Mouse (Mus musculus): ENCODE data around the gene Vash1.
A peak's percentile ranks its signal among the peaks of the same experiment; 100 is the strongest.

The Vash1 gene

GRCm38 (mm10) chr12:86683698-86684097, 5.2 kb downstream of the Vash1 start:
- DNase-seq (ENCODE audit: low spot score), result no peak

GRCm38 (mm10) chr12:86685275-86685674, 6.8 kb downstream of the Vash1 start:
- no peak for DNase-seq (ENCODE audit: low spot score)

- DNase-seq (ENCODE audit: low spot score), result no peak
These were observed 8.2 kb downstream of the Vash1 start for GRCm38 (mm10) chr12:86686551-86687330.

- no peak for DNase-seq (ENCODE audit: low spot score)
These were observed 9.0 kb downstream of the Vash1 start for GRCm38 (mm10) chr12:86687445-86687955.

DNA sequence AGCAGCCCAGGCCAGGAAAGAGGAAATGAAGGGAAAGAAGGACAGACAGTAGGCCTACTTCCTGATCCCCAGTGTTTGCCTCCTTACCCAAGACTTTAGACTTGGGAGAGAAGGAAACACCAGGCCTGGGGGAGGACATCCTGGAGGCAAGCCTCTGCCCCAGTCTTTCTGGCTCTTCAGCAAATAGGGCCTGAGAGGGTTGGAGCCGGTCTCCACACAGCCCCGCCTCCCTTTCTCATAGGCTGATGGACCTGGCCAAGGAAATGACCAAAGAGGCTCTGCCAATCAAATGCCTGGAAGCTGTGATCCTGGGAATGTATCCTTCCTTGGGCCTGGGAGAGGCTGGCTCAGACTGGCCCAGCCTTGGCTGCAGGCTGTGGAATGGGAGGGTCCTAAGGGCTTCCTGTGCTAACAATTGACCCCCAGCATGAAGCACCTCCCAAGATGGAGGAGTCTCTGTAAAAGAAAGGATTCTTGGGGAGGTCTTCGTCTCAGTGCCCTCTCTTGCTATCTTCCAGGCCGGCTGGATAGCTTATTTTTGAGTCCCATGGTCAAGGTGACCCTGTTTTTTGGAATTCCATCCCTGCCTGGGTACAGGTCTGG, 9.6 kb downstream of the Vash1 start:
- no peak for DNase-seq (ENCODE audit: low spot score)

- DNase-seq (ENCODE audit: low spot score), result no peak
These were observed 10.4 kb downstream of the Vash1 start for GRCm38 (mm10) chr12:86688917-86689316.

DNA sequence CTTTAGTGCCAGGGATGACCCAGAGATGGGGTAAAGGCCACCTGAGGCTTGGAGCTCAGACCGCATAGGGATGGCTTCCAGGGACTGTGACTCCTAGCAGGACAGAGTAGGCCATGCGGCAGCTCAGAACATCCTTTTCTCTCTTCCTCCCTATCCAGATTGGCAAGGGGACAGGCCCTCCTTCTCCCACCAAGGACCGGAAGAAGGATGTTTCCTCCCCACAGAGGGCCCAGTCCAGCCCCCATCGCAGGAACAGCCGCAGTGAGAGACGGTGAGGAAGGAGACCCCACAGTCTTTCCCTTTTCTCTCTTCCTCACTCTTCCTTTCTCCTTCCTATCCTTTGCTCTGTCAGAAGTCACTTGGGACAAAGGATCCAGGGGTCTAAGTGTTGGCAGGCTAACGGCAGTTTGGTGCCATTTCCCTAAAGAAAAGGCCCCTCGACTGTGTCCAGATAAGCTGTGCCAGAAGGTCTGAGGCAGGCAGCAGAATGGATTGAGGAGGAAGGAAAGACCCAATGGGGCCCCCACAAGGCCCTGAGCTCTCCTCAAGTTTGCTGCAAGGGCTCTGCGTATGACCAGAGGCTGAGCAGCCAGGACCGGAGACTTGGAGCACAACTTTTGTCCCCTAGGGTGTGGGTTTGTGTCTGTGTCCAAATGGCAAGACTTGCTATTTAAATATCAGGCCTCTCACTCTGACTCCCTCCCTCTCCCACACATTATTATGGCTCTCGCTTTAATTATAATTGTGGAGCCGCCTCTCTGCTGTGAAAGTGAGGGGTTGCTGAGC, 12.4 kb downstream of the Vash1 start:
- no peak for DNase-seq (ENCODE audit: low spot score)

- no peak for DNase-seq (ENCODE audit: low spot score)
These were observed 14.2 kb downstream of the Vash1 start for GRCm38 (mm10) chr12:86692471-86693356.

DNA sequence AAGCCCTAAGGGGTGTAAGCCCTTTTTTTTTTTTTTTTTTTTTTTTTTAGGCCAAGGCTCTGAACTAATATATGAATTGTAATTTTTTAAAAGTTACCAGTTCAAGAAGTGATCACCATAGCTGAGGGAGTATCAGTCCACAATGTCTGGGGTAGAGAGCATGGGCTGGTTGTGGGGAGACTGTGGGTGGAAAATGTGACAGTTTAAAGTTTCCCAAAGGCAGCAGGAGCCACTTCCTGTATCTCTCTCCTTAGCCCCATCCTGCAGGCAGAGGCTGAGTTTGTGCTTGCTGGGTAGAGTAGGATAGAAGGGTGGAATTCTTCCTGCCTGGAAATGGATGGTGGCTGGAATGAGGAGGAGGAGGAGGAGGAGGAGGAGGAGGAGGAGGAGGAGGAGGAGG, 14.9 kb downstream of the Vash1 start:
- no peak for DNase-seq (ENCODE audit: low spot score)

DNA sequence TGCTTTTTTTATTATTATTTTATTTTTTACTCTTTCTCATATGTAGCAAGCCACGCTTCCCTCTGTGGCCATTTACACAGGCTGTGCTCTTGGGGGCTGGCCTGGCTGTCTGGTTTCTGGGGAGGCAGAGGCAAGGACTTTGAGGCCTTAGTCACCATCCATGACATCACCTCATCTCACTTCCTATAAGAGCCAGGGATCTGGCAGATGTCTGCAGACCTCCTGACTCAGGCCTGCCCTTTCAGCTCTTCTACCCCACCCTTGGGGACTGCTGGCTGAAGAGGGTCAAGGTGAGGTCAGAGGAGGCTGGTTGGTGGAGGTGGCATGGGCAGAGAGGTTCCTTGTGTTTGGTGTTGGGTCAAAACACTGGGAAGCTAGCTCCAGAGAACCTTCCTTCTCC, 15.9 kb downstream of the Vash1 start:
- DNase-seq (ENCODE audit: low spot score), result no peak

- no peak for DNase-seq (ENCODE audit: low spot score)
These were observed 19.5 kb downstream of the Vash1 start for GRCm38 (mm10) chr12:86697996-86698395.

- no peak for DNase-seq (ENCODE audit: low spot score)
These were observed 20.0 kb downstream of the Vash1 start for GRCm38 (mm10) chr12:86698537-86698936.

DNA sequence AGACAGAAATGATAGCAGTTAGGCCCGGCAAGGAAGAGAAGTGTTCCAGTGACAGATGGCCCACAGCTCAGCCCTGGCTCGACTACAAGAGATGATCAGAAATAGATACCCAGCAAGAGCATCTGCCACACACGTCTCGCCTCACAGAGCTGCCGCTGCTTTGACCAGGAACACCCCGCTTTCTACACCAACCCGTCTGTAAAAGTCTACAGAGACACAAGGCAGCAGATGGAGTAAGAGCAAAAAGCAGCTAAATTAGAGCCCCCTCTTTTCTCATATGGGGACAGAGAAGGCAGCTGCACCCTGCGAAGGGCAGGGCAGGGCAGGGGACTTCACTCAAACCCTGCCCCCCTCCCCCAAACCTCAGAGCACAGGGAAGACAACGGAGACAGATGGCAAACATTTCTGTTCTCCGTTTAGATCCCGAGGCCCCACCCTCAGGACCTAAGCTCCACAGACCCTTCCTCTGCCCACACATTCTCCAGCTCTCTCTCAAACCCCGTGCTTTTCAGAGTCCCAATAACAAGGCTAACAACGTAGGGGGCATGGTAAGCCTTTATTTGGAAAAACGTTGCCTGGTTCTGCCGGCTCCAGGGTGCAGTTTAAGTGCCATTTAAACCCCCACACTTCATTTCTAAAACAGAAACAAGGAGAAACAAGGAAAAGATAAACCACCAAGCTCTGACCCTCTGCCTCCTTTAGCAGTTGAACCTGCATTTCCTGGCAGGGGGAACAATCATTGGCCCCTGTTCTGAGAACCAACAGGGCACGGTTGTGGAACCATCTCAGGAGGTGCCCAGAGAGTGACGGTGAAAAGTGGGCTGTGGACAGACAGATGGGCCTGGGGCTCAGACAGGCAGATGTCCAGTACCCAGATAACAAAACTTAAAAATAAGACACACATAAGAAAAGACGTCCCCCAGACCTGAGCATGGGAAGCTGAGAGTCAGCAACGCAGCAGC, 21.7 kb downstream of the Vash1 start:
- no peak for DNase-seq (ENCODE audit: low spot score)

DNA sequence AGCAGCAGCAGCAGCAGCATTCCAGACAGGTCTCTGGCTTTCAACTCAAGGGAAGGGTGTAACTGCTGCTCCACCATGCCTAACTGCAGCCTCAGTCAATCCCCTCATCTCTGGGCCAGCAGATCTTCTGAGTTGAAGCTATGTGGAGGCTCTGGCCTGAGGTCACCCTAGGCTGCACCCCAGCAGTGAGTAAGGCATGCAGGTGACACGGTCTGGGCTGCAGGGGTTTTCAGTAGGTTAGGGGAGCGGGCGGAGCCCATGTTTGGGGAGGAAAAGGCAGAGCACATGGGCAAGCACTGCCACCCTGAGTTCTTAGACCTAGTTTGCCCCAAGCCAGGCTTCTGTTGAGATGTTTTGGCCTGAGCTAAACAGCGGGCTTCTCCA, 22.4 kb downstream of the Vash1 start:
- DNase-seq (ENCODE audit: low spot score), result no peak

GRCm38 (mm10) chr12:86701491-86701890, 23.0 kb downstream of the Vash1 start:
- no peak for DNase-seq (ENCODE audit: low spot score)

DNA sequence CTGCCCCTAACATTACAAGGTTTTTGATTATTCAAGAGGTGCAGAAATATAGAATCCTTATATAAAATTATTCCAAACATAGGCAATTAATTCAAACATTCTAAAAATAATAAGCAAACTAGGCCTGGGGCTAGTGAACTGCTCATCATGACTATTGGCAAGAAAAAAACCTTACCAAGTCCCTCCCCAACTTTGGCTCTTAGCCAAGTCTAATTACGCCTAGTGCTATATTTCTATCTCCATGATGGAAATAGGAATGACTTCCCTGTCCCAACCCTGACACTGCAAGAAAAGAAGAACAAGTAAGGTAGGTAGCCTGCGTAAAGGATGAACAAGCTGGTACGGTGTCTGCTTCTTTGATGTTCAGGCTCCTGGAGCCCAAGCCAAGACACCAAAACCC, 24.2 kb downstream of the Vash1 start:
- no peak for DNase-seq (ENCODE audit: low spot score)

DNA sequence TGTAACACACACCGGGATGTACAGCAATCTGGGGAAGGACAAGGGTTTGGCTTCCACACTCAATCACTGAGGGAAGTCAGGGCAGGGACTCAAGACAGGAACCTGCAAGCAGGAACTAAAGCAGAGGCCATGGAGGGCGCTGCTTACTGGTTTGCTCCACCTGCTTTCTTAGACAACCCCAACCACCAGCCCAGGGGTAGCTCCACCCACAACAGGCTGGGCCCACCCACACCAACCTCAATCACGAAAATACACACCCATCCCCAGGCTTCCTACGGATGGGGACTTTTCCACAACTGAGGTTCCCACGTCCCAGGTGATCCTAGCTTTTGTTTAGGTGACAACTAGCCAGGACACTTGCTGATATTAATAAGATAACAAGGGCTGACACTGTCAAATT, 27.3 kb downstream of the Vash1 start:
- no peak for DNase-seq (ENCODE audit: low spot score)

- DNase-seq (ENCODE audit: low spot score), result no peak
These were observed 35.5 kb downstream of the Vash1 start for GRCm38 (mm10) chr12:86714026-86714425.

DNA sequence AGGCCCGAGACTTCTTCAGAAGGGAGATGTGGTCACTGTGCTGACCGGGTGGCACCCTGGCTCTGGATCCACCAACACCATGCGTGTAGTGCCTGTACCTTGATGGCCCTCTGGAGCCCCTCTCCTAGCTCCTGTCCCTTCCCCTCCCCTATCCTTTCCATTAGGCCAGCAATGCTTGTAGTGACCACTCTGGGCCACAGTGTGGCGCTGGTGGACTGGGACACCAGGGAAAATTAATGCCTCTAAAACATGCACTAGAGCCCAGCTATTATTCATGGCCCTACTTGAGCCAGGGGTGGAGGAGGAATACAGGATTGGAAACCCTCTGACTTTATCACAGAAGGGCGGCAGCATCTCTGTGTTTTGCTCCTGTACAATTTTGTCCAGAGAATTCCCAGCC, 36.9 kb downstream of the Vash1 start:
- DNase-seq (ENCODE audit: low spot score), result peak; percentile 33

- DNase-seq (ENCODE audit: low spot score), result no peak
These were observed 38.5 kb downstream of the Vash1 start for GRCm38 (mm10) chr12:86716962-86717361.
